Mouse (Mus musculus) heart, postnatal 25 days (tissue): Measurements from ENCODE around the gene Slc23a4. TPM values are rescaled to one million over a fixed set of nuclear protein-coding genes. Genes with fewer than 3 reads are reported as not detected.

Experiments used
- DNase-seq: peaks from one replicate; pipeline ENCODE4 v3.0.0; 2022; ENCODE audit warnings: low spot score
- intact Hi-C: fragments of 180-260 bp; cut with DNase I; formaldehyde crosslinking; loops from one replicate; pipeline ENCODE4 v1.15.1; 2025
- total RNA-seq, 2 experiments: library from RNA; stranded (reverse); gene quantifications; 2 replicates each; pipeline ENCODE4 v1.2.3; 2021

Gene Slc23a4
- total RNA-seq, 2 experiments from 2014 or later: 0.23 to 0.50 TPM

- intact Hi-C loops: loop anchor here (5.0 kb wide), 2 partner anchors 38 to 158 kb away; no protein-coding TSS in a partner anchor
Observed at GRCm38 (mm10) chr6:34919956-34920355, 68.2 kb downstream of the Slc23a4 start, which contains the start of gene Stra8. TSS of gene Stra8 (plus strand) at chr6:34920163.

DNA sequence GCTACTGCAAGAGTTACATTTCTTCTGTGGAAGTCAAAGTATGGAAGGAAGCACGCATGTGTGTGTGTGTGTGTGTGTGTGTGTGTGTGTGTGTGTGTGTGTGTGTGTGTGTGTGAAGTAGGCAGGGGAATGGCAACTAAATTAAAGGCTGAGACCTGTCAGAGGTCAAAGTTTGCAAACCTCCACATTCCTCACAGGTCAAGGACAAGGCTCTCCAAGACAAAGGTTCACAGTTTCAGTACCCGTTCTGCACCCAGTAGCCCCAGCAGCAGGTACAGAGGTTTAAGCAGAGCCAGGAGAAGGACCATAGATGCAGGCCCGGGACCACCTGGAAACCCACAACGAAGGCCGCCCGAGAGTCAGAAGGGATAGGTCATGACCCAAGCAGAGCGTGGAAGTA lies 69.1 kb downstream of the Slc23a4 start:
- intact Hi-C loops: no loop called here
- DNase-seq: no peak

More at GRCm38 (mm10) chr6:34919956-34920355, 68.2 kb downstream of the Slc23a4 start, which contains the start of gene Stra8:
- DNase-seq: no peak

DNA sequence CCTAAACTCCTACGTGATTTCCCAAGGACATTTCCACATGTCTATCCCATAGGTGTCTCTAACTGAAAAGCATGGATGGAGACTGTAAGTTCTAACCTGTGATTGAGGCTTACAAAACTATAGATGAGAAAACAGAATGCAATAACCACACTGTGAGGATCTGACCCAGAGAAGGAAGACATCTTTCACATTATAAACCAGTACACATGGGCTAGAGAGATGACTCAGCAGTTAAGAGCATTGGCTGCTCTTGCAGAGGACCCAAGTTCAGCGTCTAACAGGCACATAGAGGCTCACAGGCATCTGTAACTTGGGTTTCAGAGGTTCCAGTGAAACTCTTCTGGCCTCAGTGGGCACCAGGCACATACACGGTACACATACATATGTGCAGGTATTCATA lies 73.7 kb downstream of the Slc23a4 start:
- intact Hi-C loops: loop anchor here (5.0 kb wide), 1 partner anchor 437 kb away; the partner anchor contains the start of gene Bpgm
- no peak for DNase-seq

DNA sequence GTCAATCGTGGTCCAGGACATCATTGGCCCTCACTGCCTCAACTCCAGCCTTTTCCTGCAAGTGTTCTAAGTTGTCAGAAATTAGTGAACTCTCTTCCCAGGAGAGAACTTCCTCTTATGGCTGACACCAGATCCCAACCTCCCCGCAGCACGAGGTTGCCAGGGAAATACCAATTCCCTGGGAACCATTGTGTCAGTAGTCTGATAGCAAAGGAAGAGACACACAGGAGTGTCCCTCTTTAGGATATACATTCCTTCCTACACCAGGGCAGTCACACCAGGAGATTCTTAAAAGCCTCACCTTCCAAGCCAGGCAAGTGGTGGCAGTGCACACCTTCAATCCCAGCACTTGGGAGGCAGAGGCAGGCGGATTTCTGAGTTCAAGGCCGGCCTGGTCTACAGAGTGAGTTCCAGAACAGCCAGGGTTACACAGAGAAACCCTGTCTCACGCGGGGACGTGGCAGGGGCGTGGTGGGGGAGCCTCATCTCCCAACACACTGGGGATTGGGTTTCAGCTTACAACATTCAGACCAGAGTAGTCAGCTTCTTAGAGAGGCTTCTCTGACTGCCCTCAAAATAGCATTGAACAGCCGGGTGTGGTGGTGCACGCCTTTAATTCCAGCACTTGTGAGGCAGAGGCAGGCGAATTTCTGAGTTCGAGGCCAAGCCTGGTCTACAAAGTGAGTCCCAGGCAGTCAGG lies 74.7 kb downstream of the Slc23a4 start:
- intact Hi-C loops: loop anchor here (5.0 kb wide), 1 partner anchor 436 kb away; the partner anchor contains the start of gene Bpgm
- DNase-seq: no peak

GRCm38 (mm10) chr6:34910371-34911219 lies 77.6 kb downstream of the Slc23a4 start, which contains the start of gene Wdr91:
TSS of gene Wdr91 (minus strand) at chr6:34910876.
- intact Hi-C loops: loop anchor here (5.0 kb wide), 1 partner anchor 433 kb away; the partner anchor contains the start of gene Bpgm
- DNase-seq: peak; percentile 80

DNA sequence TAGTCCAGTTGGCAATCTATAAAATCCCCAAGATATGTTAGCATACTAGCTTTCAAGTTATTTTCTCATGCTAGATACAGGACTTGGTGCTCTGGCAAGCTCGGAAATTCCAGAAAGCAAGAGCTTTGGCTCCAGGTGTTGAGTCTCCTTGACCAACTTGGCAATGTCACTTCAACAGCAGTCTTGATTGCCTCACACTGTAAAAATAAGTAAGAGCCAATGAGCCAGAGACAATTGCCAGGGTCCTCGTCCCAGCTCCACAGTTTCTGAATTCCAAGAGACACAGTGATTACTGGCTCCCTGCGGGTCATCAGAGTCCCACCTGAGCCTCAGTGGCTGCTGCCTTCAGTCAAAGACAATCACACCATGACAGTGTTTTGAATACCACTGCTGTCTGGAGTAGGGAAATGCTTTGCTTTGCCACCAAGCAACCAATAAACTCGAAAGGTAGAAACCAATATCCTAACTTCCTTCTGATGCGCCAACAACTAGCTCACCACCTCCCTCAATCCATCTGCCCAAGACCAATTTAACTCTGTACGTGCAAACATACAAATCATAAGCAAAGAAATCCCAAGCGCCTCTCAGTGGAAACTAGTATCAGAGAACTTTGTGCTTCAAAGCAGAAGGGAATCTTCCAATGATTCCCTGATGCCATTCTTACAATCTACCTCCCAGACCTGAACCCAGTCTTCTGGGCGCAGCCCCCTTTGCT lies 78.4 kb downstream of the Slc23a4 start:
- intact Hi-C loops: loop anchor here (5.0 kb wide), 2 partner anchors 127 to 432 kb away; partner anchors contain the start of genes Agbl3 and Bpgm
- DNase-seq: no peak

DNA sequence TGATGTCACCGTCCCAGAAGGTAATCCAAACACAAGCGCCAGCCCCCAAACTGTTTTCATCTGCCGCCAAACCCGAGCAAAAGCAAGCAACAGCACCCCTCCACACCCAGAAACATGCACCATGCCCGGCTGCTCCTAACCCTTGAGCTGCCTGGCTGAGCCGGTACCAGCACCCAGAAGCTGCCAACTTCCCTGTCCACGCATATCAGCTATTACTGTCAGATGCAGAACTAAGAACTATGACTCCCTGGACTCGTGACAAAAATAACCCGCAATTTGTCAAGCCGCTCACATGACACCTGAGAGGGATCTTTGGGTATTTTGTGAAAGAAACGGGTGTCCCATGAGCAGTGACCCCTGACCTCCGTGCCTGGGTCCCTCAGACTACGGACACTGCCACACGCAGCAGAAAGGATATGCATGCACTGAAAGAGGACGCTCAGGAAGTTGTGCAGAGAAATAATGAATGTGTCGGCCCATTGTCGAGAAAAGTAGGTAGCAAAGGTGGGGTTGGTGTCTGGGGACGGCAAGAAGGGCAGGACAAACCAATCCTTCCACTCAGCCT lies 80.4 kb downstream of the Slc23a4 start:
- intact Hi-C loops: loop anchor here (5.0 kb wide), 1 partner anchor 125 kb away; the partner anchor contains the start of gene Agbl3
- no peak for DNase-seq

GRCm38 (mm10) chr6:34907121-34907614 lies 81.0 kb downstream of the Slc23a4 start:
- intact Hi-C loops: loop anchor here (5.0 kb wide), 1 partner anchor 125 kb away; the partner anchor contains the start of gene Agbl3
- no peak for DNase-seq

DNA sequence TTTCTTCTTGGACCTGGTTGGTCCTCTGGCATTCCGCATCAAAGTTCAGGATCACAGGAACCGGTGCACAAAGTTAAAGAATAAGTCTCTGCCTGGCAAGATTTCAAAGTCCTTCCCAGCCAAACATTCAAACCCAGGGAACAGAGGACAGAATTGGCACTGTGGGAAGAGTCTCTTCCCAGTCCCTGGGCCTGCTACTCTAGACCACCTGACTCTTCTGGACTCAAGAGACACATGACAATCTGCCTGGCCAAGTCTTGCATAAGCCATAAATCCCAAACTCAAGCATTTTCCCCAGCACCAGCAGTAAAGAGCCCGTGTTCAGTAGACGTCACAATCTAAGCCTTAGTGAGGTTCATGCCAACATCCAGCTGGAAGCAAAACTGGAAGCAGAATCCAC lies 81.5 kb downstream of the Slc23a4 start:
- DNase-seq: no peak
- intact Hi-C loops: loop anchor here (5.0 kb wide), 1 partner anchor 124 kb away; the partner anchor contains the start of gene Agbl3

GRCm38 (mm10) chr6:34906125-34906524 lies 82.1 kb downstream of the Slc23a4 start:
- no peak for DNase-seq
- intact Hi-C loops: loop anchor here (5.0 kb wide), 1 partner anchor 124 kb away; the partner anchor contains the start of gene Agbl3

DNA sequence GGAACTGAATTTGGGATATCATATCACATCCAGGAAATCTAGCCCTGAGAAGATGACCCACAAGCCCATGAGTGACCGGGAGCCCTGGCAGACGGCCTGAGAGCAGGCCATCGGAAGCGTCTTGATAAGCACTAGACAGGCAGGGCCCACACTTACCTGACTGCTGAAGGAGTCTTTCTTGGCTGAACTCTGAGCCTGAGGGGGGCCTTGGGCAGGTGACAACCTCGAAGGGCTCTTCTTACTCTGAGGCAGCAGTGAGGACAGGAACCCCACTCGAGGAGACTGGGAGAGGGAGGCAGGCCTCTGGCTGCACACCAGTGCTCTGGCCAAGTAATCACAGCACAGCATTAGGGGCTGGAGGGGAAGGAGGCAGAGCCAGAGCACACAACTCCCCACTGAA lies 83.8 kb downstream of the Slc23a4 start:
- intact Hi-C loops: no loop called here
- no peak for DNase-seq

DNA sequence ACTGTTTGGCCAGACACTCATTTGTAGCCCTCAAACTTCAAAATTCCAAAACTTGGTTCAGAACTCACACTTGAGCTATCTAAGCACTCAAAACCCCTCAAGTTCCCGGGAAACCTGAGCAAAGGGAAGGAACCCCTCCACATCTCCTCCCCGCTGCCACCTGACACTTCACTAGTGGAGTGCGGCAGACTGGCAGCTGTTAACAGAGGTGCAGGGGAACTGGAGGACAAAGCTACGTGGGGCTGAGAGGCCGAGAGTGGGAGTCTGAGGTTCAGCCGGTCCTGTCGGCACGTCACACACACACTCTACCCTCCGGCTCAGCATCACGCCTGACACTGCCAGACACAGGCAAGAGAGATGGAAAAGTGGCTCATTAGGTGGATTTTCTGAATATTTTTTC lies 84.4 kb downstream of the Slc23a4 start:
- intact Hi-C loops: no loop called here
- no peak for DNase-seq

- intact Hi-C loops: no loop called here
Observed at GRCm38 (mm10) chr6:34903441-34903840, 84.8 kb downstream of the Slc23a4 start.

DNA sequence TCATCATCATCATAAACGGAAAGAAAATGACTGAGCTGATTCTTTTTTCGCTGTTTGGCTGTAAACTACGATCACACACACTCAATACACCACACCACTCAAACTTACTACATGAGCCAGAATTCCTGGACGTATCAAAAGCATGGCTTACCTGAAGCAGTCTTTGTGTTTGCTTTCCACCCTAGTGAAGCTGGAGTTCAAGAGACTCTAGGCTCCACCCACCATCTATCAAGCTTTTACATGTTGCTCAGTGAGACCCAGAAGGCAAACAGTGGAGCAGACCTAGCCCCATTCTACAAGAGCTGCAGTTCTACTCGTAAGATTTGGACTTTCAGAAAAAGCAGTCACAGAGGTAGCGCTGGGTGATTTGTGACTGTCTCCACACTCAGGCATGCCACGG lies 85.6 kb downstream of the Slc23a4 start:
- intact Hi-C loops: no loop called here
- DNase-seq: no peak

More at GRCm38 (mm10) chr6:34903441-34903840, 84.8 kb downstream of the Slc23a4 start:
- no peak for DNase-seq

GRCm38 (mm10) chr6:34901911-34902444 lies 86.2 kb downstream of the Slc23a4 start:
- intact Hi-C loops: no loop called here
- no peak for DNase-seq

- DNase-seq: no peak
- intact Hi-C loops: no loop called here
Observed at GRCm38 (mm10) chr6:34900990-34901389, 87.2 kb downstream of the Slc23a4 start.

- no peak for DNase-seq
- intact Hi-C loops: no loop called here
Observed at GRCm38 (mm10) chr6:34899127-34899526, 89.1 kb downstream of the Slc23a4 start.

- intact Hi-C loops: no loop called here
- DNase-seq: no peak
Observed at GRCm38 (mm10) chr6:34896168-34896780, 91.9 kb downstream of the Slc23a4 start.
